In genomic region chr1:58742571-58743021, GRCm38 (mm10) we compare ENCODE assay signal across 11 mouse cellular contexts. TPM values are rescaled to one million over a fixed set of nuclear protein-coding genes. Genes with fewer than 3 reads are reported as not detected.
DNase-seq lines count a peak whose midpoint lies in the region; TF ChIP-seq lines count a peak whose summit lies in the region.
"Had no signal": no experiment of that assay in that cellular context is flagged by ENCODE, and none has a peak within 500 bp of the region (broad histone marks: within the 10 kb centered on the region; RNA-seq: fewer than 3 reads in every experiment).

No protein-coding gene starts in this region.

- DNase-seq in left cerebral cortex, adult 2 months (ENCODE audit: extremely low spot score in 1 of 2, low spot score in 2 of 2), result no peak
- no peak for DNase-seq in left cerebral cortex, adult 11 months (ENCODE audit: low spot score)
- peak; percentile 67 for DNase-seq in Muller cell, postnatal 12 days (ENCODE audit: inconsistent ontology term)
- DNase-seq in fibroblast of lung, adult 2 months (ENCODE audit: low read depth), result peak; percentile 73
- peak; percentile 55 for DNase-seq in naive thymus-derived CD4-positive, alpha-beta T cell, adult 2 months (ENCODE audit: low read depth)
- DNase-seq in midbrain, embryonic 10.5 days (ENCODE audit: low spot score), result no peak
- no peak for DNase-seq in kidney, postnatal 10 days
- DNase-seq: adrenal gland, postnatal 25 days; right cerebral cortex, adult 18-20 months had no signal

- TF ChIP-seq CTCF in left cerebral cortex, adult 2 months (IDR thresholded peaks at IDR 0.05), result no peak

- H3K9me3 ChIP-seq in midbrain, embryonic 10.5 days (replicated peaks), result no peaks in the 10 kb centered on the region
- H3K9me3 ChIP-seq: embryonic facial prominence, embryonic 15.5 days had no signal

- peaks cover 85% of the 10 kb centered on the region for H3K36me3 ChIP-seq in midbrain, embryonic 10.5 days

- WGBS in midbrain, embryonic 10.5 days, result 87% methylated on average over 5 of the region's 5 CpGs

- no peak overlapping the region for H3K4me3 ChIP-seq in left cerebral cortex, adult 2 months
- H3K4me3 ChIP-seq in midbrain, embryonic 10.5 days, result no peak overlapping the region
- H3K4me3 ChIP-seq: embryonic facial prominence, embryonic 15.5 days had no signal

- H3K4me1 ChIP-seq in midbrain, embryonic 10.5 days, result no peaks in the 10 kb centered on the region
- H3K4me1 ChIP-seq: embryonic facial prominence, embryonic 15.5 days had no signal

- H3K27ac ChIP-seq in left cerebral cortex, adult 2 months, result peak overlapping the region; percentile 70
- no peak overlapping the region for H3K27ac ChIP-seq in midbrain, embryonic 10.5 days (replicated peaks)
- H3K27ac ChIP-seq: embryonic facial prominence, embryonic 15.5 days had no signal

- no peaks in the 10 kb centered on the region for H3K27me3 ChIP-seq in midbrain, embryonic 10.5 days (ENCODE audit: low read depth, poor library complexity, severe bottlenecking)
- H3K27me3 ChIP-seq: embryonic facial prominence, embryonic 15.5 days had no signal

- intact Hi-C loops in left cerebral cortex, adult 2 months (cut with DNase I), result no loop called here

RNA-seq across cellular contexts. Expression of gene Cflar, which starts 31.3 kb away (rescaled TPM):
- total RNA-seq in left cerebral cortex, adult 2 months (2021), result 10 to 100 TPM; 25.1 to 30.1 TPM
- polyA plus RNA-seq in midbrain, embryonic 10.5 days (2016; fragmentation: Nextera tagmentation; extraction: Ambion mirVana), result 24.5 and 28.7 TPM in 2 replicates

RNA-seq across cellular contexts. Expression of gene Als2cr12, which starts 46.8 kb away (rescaled TPM):
- total RNA-seq in left cerebral cortex, adult 2 months (2021), result not detected
- not detected in 2 replicates for polyA plus RNA-seq in midbrain, embryonic 10.5 days (2016; fragmentation: Nextera tagmentation; extraction: Ambion mirVana)
- polyA plus RNA-seq: intestine, embryonic 14.5 days had no signal

RNA-seq across cellular contexts. Expression of gene Casp8, which starts 52.6 kb away (rescaled TPM):
- 1 to 10 TPM; 1.8 to 2.9 TPM for total RNA-seq in left cerebral cortex, adult 2 months (2021)
- polyA plus RNA-seq in midbrain, embryonic 10.5 days (2016; fragmentation: Nextera tagmentation; extraction: Ambion mirVana), result 10.0 TPM in 2 replicates

Comparison
In these comparisons a context has a peak if more than half of its experiments do, and no peak if none do; other contexts are left out.
1. DNase-seq: peak in Muller cell, postnatal 12 days (single experiment), fibroblast of lung, adult 2 months (single experiment) and naive thymus-derived CD4-positive, alpha-beta T cell, adult 2 months (single experiment); none in left cerebral cortex, adult 2 months (0 of 2), left cerebral cortex, adult 11 months (single experiment), midbrain, embryonic 10.5 days (single experiment) and kidney, postnatal 10 days (single experiment).